Comparison of ENCODE assay signal across 7 mouse cellular contexts in genomic region chr5:24686671-24687420, GRCm38 (mm10). TPM values are rescaled to one million over a fixed set of nuclear protein-coding genes. Genes with fewer than 3 reads are reported as not detected.
A peak's percentile ranks its signal among the peaks of the same experiment; 100 is the strongest.
DNase-seq lines count a peak whose midpoint lies in the region; ATAC-seq and TF ChIP-seq lines count a peak whose summit lies in the region.
"Not testable (repeated sequence)": the region's sequence is repeated elsewhere in the genome, so short reads cannot be mapped to it uniquely, and the experiment has no call there.

No protein-coding gene starts in this region.

- intact Hi-C loops in gastrocnemius, adult 2 months (cut with DNase I), result not testable (repeated sequence)

- not testable (repeated sequence) for H3K9me3 ChIP-seq in ES-E14 (ENCODE audit: control insufficient read depth, insufficient read depth, low read depth, low read length); embryonic facial prominence, embryonic 11.5 days (replicated peaks; ENCODE audit: control insufficient read depth, low read length); hindbrain, embryonic 15.5 days; liver, postnatal 0 days (ENCODE audit: low read length); midbrain, postnatal 0 days (ENCODE audit: low read length)

- in situ Hi-C loops in ES-E14 (cut with MboI; ENCODE audit: low sequenced_read_pairs in 2 of 2, unreplicated experiment in 2 of 2), result not testable (repeated sequence)

- not testable (repeated sequence) for DNase-seq in ES-E14 (ENCODE audit: low read depth, low spot score); embryonic facial prominence, embryonic 11.5 days (ENCODE audit: low spot score); gastrocnemius, adult 2 months; liver, postnatal 0 days; midbrain, postnatal 0 days (ENCODE audit: low spot score)
- peak; percentile 14 for DNase-seq in layer of hippocampus, adult 9-11 months

- peak overlapping the region; percentile 95 to 100; a peak in 3 of 4 replicates for H3K4me3 ChIP-seq in ES-E14 (ENCODE audit: insufficient read depth in 1 of 2, low read depth in 1 of 2, low read length in 2 of 2, poor library complexity in 1 of 2, severe bottlenecking in 1 of 2)
- peak overlapping the region; percentile 85; the same call in 1 of the 2 replicates for H3K4me3 ChIP-seq in embryonic facial prominence, embryonic 11.5 days (ENCODE audit: low read depth, low read length)
- peak overlapping the region; percentile 95 for H3K4me3 ChIP-seq in gastrocnemius, adult 2 months
- H3K4me3 ChIP-seq in hindbrain, embryonic 15.5 days, result peak overlapping the region; percentile 87
- H3K4me3 ChIP-seq in liver, postnatal 0 days (ENCODE audit: low read depth, low read length), result peak overlapping the region; percentile 100
- H3K4me3 ChIP-seq in midbrain, postnatal 0 days (ENCODE audit: low read depth, low read length), result peak overlapping the region; percentile 69

- H3K36me3 ChIP-seq in ES-E14 (ENCODE audit: control insufficient read depth, insufficient read depth, low read length, poor library complexity, severe bottlenecking), result peaks cover 17% of the 10 kb centered on the region
- H3K36me3 ChIP-seq in embryonic facial prominence, embryonic 11.5 days (replicated peaks; ENCODE audit: control insufficient read depth, insufficient read depth, low read depth, low read length), result not testable (repeated sequence)
- peaks cover 25% of the 10 kb centered on the region for H3K36me3 ChIP-seq in hindbrain, embryonic 15.5 days
- H3K36me3 ChIP-seq in liver, postnatal 0 days (replicated peaks; ENCODE audit: insufficient read depth, low read length), result peaks cover 24% of the 10 kb centered on the region
- H3K36me3 ChIP-seq in midbrain, postnatal 0 days (ENCODE audit: insufficient read depth, low read length), result peaks cover 16% of the 10 kb centered on the region; the same call in 1 of the 2 replicates

- not testable (repeated sequence) for H3K4me1 ChIP-seq in ES-E14 (ENCODE audit: control insufficient read depth in 2 of 2, insufficient read depth in 2 of 2, low read length in 2 of 2, poor library complexity in 1 of 2); embryonic facial prominence, embryonic 11.5 days (ENCODE audit: control insufficient read depth, insufficient read depth, low read length); midbrain, postnatal 0 days (ENCODE audit: insufficient read depth, low read length)
- peaks cover 22% of the 10 kb centered on the region for H3K4me1 ChIP-seq in hindbrain, embryonic 15.5 days (replicated peaks)
- peaks cover 17% of the 10 kb centered on the region for H3K4me1 ChIP-seq in liver, postnatal 0 days (ENCODE audit: insufficient read depth)

- not testable (repeated sequence) for H3K27me3 ChIP-seq in embryonic facial prominence, embryonic 11.5 days (ENCODE audit: control insufficient read depth, insufficient read depth, low read length); hindbrain, embryonic 15.5 days; liver, postnatal 0 days (ENCODE audit: insufficient read depth, low read length); midbrain, postnatal 0 days (ENCODE audit: insufficient read depth, low read length)

- not testable (repeated sequence) for TF ChIP-seq CTCF in gastrocnemius, adult 2 months (IDR thresholded peaks at IDR 0.05); liver, postnatal 0 days (IDR thresholded peaks at IDR 0.05; ENCODE audit: low read depth); midbrain, postnatal 0 days (IDR thresholded peaks at IDR 0.05)

- H3K27ac ChIP-seq in ES-E14 (ENCODE audit: insufficient read depth, low read depth, low read length, poor library complexity, severe bottlenecking); embryonic facial prominence, embryonic 11.5 days (replicated peaks; ENCODE audit: low read depth, low read length); hindbrain, embryonic 15.5 days (replicated peaks); midbrain, postnatal 0 days (ENCODE audit: low read depth, low read length): not testable (repeated sequence)
- H3K27ac ChIP-seq in gastrocnemius, adult 2 months, result peak overlapping the region; percentile 93
- peak overlapping the region; percentile 100 for H3K27ac ChIP-seq in liver, postnatal 0 days (ENCODE audit: low read depth)

- peak overlapping the region; percentile 23; the same call in 1 of the 2 replicates for H3K4me2 ChIP-seq in embryonic facial prominence, embryonic 11.5 days (ENCODE audit: low read depth, low read length)
- H3K4me2 ChIP-seq in hindbrain, embryonic 15.5 days, result peak overlapping the region; percentile 60
- peak overlapping the region; percentile 72 for H3K4me2 ChIP-seq in liver, postnatal 0 days (ENCODE audit: low read depth, low read length)
- H3K4me2 ChIP-seq in midbrain, postnatal 0 days (ENCODE audit: low read depth, low read length, poor library complexity, severe bottlenecking), result peak overlapping the region; percentile 53

- H3K9ac ChIP-seq in ES-E14 (ENCODE audit: insufficient read depth, low read depth, low read length, poor library complexity, severe bottlenecking), result peak overlapping the region; percentile 98; the same call in 1 of the 2 replicates
- not testable (repeated sequence) for H3K9ac ChIP-seq in embryonic facial prominence, embryonic 11.5 days (replicated peaks; ENCODE audit: low read length); hindbrain, embryonic 15.5 days
- H3K9ac ChIP-seq in liver, postnatal 0 days (replicated peaks), result peak overlapping the region; percentile 98
- H3K9ac ChIP-seq in midbrain, postnatal 0 days (replicated peaks; ENCODE audit: low read length, poor library complexity, severe bottlenecking), result 0 out of 2 replicates have a peak overlapping the region, but pooled peaks have one; percentile 77

- ATAC-seq in embryonic facial prominence, embryonic 11.5 days (replicated peaks; ENCODE audit: insufficient number of reproducible peaks, low FRiP score, low TSS enrichment, low read depth); hindbrain, embryonic 15.5 days (ENCODE audit: low FRiP score, low read depth); liver, postnatal 0 days; midbrain, postnatal 0 days (ENCODE audit: low FRiP score): not testable (repeated sequence)

- 79% methylated on average over 16 of the region's 16 CpGs for WGBS in embryonic facial prominence, embryonic 11.5 days
- 82% methylated on average over 16 of the region's 16 CpGs for WGBS in hindbrain, embryonic 15.5 days
- 66% methylated on average over 16 of the region's 16 CpGs for WGBS in liver, postnatal 0 days (ENCODE audit: insufficient replicate concordance)
- WGBS in midbrain, postnatal 0 days, result 81% methylated on average over 16 of the region's 16 CpGs

- TF ChIP-seq EP300 in liver, postnatal 0 days (IDR thresholded peaks at IDR 0.05; ENCODE audit: low read depth), result not testable (repeated sequence)

RNA-seq across cellular contexts. Expression of gene Nub1, which starts 1.5 kb away (rescaled TPM):
- total RNA-seq in ES-E14 (2012; rRNA removed), result 39.9 and 47.7 TPM in 2 replicates
- 37.3 and 38.6 TPM in 2 replicates for polyA plus RNA-seq in embryonic facial prominence, embryonic 11.5 days (2014; fragmentation: Nextera tagmentation; extraction: Ambion mirVana)
- total RNA-seq in gastrocnemius, adult 2 months (2021), result 10 to 100 TPM; 28.3 to 34.3 TPM
- 43.9 and 49.0 TPM in 2 replicates for polyA plus RNA-seq in hindbrain, embryonic 15.5 days (2015; fragmentation: Nextera tagmentation; extraction: Ambion mirVana)
- polyA plus RNA-seq in liver, postnatal 0 days (2015; fragmentation: Nextera tagmentation; extraction: Ambion mirVana), result 12.0 and 12.5 TPM in 2 replicates
- total RNA-seq in midbrain, postnatal 0 days (2014; rRNA removed), result 44.9 and 45.3 TPM in 2 replicates
- polyA plus RNA-seq in midbrain, postnatal 0 days (2015; fragmentation: Nextera tagmentation; extraction: Ambion mirVana), result 45.1 and 45.9 TPM in 2 replicates

RNA-seq across cellular contexts. Expression of gene Wdr86, which starts 43.7 kb away (rescaled TPM):
- 2.5 and 9.5 TPM in 2 replicates for total RNA-seq in ES-E14 (2012; rRNA removed)
- polyA plus RNA-seq in embryonic facial prominence, embryonic 11.5 days (2014; fragmentation: Nextera tagmentation; extraction: Ambion mirVana), result 53.8 and 57.5 TPM in 2 replicates
- not detected for total RNA-seq in gastrocnemius, adult 2 months (2021)
- 7.7 and 8.2 TPM in 2 replicates for polyA plus RNA-seq in hindbrain, embryonic 15.5 days (2015; fragmentation: Nextera tagmentation; extraction: Ambion mirVana)
- polyA plus RNA-seq in liver, postnatal 0 days (2015; fragmentation: Nextera tagmentation; extraction: Ambion mirVana), result 1.4 and 1.6 TPM in 2 replicates
- 13.4 and 16.5 TPM in 2 replicates for total RNA-seq in midbrain, postnatal 0 days (2014; rRNA removed)
- 6.7 and 7.0 TPM in 2 replicates for polyA plus RNA-seq in midbrain, postnatal 0 days (2015; fragmentation: Nextera tagmentation; extraction: Ambion mirVana)
